Mouse (Mus musculus) liver, adult 2 months (tissue): ENCODE measurements around the gene Usp44. TPM values are rescaled to one million over a fixed set of nuclear protein-coding genes. Genes with fewer than 3 reads are reported as not detected.

Source experiments
- DNase-seq: peaks from one replicate; pipeline ENCODE4 v3.0.0-alpha.2; 2011; ENCODE audit warnings: low read depth, low spot score; ENCODE audit errors: extremely low read depth
- H3K27ac ChIP-seq: fragments of 200-500 bp; replicated peaks from 2 replicates; pipeline ENCODE4 v1.5.1; 2012; ENCODE audit warnings: low read depth, mild to moderate bottlenecking, control low read depth, inconsistent platforms, low read length; ENCODE audit not compliant: insufficient read depth
- H3K27me3 ChIP-seq: fragments of 200-500 bp; 2 replicates; pipeline ENCODE4 v1.6.1; 2012; ENCODE audit warnings: mild to moderate bottlenecking, moderate library complexity, low read length, inconsistent platforms; ENCODE audit not compliant: control insufficient read depth, insufficient read depth
- H3K36me3 ChIP-seq: fragments of 200-500 bp; 2 replicates; pipeline ENCODE4 v1.6.1; 2012; ENCODE audit warnings: low read length, inconsistent platforms; ENCODE audit not compliant: control insufficient read depth, insufficient read depth
- H3K4me1 ChIP-seq: fragments of 200-500 bp; 2 replicates; pipeline ENCODE4 v1.6.1; 2011; ENCODE audit warnings: low read length; ENCODE audit not compliant: control insufficient read depth, insufficient read depth
- H3K4me3 ChIP-seq: fragments of 200-500 bp; 2 replicates; pipeline ENCODE4 v1.5.1; 2011; ENCODE audit warnings: low read depth, mild to moderate bottlenecking, control low read depth, low read length, moderate library complexity; ENCODE audit not compliant: insufficient read depth
- H3K79me2 ChIP-seq: fragments of 200-500 bp; 2 replicates; pipeline ENCODE4 v1.6.1; 2012; ENCODE audit warnings: inconsistent platforms, mild to moderate bottlenecking, low read length, moderate library complexity; ENCODE audit not compliant: control insufficient read depth, insufficient read depth
- H3K9ac ChIP-seq: fragments of 200-500 bp; 2 replicates; pipeline ENCODE4 v1.6.1; 2012; ENCODE audit warnings: low read depth, mild to moderate bottlenecking, control low read depth, inconsistent platforms, low read length
- CTCF ChIP-seq: fragments of 200-500 bp; IDR thresholded peaks from 2 replicates; pipeline ENCODE4 v1.5.1; 2011; ENCODE audit warnings: low read depth, low read length, control low read depth
- POLR2A ChIP-seq: fragments of 200-500 bp; IDR thresholded peaks from 2 replicates; pipeline ENCODE4 v1.6.1; 2011; ENCODE audit warnings: low read length, control low read depth; ENCODE audit not compliant: insufficient read depth; ENCODE audit errors: extremely low read depth
- WGBS: fragments of 180-500 bp; shearing (Covaris S2); methylation state at CpG from one replicate; pipeline ENCODE4 v1.1.7; 2018; 5-methylcytosine and 5-hydroxymethylcytosine counted together
- polyA plus RNA-seq: library from polyadenylated mRNA; depleted of rRNA; stranded (reverse); fragments of >200 nt; gene quantifications from 2 replicates; pipeline ENCODE4 v1.2.3, GENCODE M21; 2012
- total RNA-seq: library from RNA; depleted of rRNA; stranded (reverse); fragments of >200 nt; gene quantifications from 2 replicates; pipeline ENCODE4 v1.2.3, GENCODE M21; 2014

Gene Usp44
- total and polyA plus RNA-seq, 2 experiments = not detected

DNA sequence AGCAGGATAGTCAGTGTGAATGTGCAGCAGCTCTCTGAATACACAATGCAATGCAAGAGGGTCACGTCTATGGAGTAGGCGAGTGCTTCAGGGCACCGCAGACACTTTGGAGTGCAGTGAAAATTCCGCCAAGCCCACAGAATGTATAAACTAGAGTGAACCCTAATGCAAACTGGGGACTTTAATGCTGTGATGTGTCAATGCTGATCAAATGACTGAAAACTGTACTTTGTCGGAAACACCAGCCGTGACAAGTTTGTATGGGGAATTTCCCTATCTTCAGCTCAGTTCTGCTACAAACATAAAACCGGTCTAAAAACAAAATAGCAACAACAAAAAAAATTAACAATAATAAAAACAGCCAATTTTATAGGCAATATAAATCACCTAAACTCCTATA, 37.0 kb downstream of the Usp44 start:
- Histone ChIP-seq H3K4me1 (no peaks in the 10 kb centered on the region), H3K4me3 (no peak overlapping the region), H3K36me3 (peaks cover 65% of the 10 kb centered on the region), H3K27me3 (no peaks in the 10 kb centered on the region), H3K27ac (no peak overlapping the region), H3K9ac (no peak overlapping the region), H3K79me2 (no peaks in the 10 kb centered on the region)
- TF ChIP-seq CTCF (no peak), POLR2A (no peak)
- WGBS = 98% methylated on average over 7 of the region's 7 CpGs
- no peak for DNase-seq

DNA sequence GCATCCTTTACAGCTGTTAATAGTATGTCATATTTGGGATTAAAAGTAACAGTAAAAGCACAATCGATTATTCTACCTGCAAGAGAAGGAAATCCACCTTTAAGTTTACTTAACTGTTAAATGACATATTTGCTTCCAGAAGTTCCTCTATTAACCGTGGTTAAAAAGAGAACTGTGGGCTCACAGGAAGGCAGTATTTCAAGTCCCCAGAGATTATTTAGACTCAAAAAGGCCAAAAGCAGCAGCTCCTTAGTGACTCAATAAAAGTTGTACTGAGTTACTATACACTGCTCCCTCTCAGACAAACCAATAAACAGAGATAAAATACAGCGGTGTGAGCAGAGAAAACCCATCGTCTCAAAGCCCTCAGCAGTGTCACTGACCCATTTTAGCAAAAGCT, 37.5 kb downstream of the Usp44 start:
- H3K4me1 ChIP-seq = no peaks in the 10 kb centered on the region
- H3K27me3 ChIP-seq = no peaks in the 10 kb centered on the region
- H3K36me3 ChIP-seq = peaks cover 67% of the 10 kb centered on the region
- TF ChIP-seq CTCF (no peak), POLR2A (no peak)
- H3K27ac ChIP-seq = no peak overlapping the region
- 88% methylated on average over 4 of the region's 4 CpGs for WGBS
- H3K4me3 ChIP-seq = no peak overlapping the region
- no peak for DNase-seq
- no peaks in the 10 kb centered on the region for H3K79me2 ChIP-seq
- H3K9ac ChIP-seq = no peak overlapping the region

DNA sequence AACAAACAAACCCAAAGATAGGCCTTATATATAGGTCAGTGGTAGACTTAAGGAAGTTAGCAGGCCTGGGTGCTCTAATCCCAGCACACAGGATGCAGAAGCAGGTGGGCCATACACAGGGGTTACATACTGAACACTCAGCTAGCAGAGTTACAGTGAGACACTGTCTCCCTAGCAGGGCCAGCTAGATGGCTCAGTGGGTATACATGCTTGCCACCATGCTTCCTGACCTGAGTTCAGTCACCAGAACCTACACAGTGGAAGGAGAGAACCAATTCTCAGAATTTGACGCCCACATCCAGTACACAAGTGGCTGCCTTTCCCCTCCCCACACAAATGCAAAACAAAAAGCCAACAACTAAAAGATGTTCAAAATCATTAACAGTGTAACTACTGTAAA, 45.4 kb downstream of the Usp44 start:
- Histone ChIP-seq H3K36me3 (peaks cover 34% of the 10 kb centered on the region), H3K4me3 (no peak overlapping the region), H3K27ac (no peak overlapping the region), H3K9ac (no peak overlapping the region), H3K79me2 (peaks cover 3% of the 10 kb centered on the region; the same call in 1 of the 2 replicates), H3K4me1 (no peaks in the 10 kb centered on the region), H3K27me3 (no peaks in the 10 kb centered on the region)
- WGBS = 86% methylated on average over 1 of the region's 1 CpGs
- DNase-seq = no peak
- TF ChIP-seq POLR2A (no peak), CTCF (no peak)

GRCm38 (mm10) chr10:93878732-93879131, 47.4 kb downstream of the Usp44 start:
- no peak for DNase-seq
- H3K27me3 ChIP-seq = no peaks in the 10 kb centered on the region
- no peak overlapping the region for H3K27ac ChIP-seq
- TF ChIP-seq POLR2A (no peak), CTCF (no peak)
- H3K79me2 ChIP-seq = peaks cover 11% of the 10 kb centered on the region
- H3K36me3 ChIP-seq = peaks cover 24% of the 10 kb centered on the region
- H3K4me3 ChIP-seq = no peak overlapping the region
- H3K9ac ChIP-seq = no peak overlapping the region
- H3K4me1 ChIP-seq = peaks cover 3% of the 10 kb centered on the region; the same call in 1 of the 2 replicates
- WGBS = 96% methylated on average over 4 of the region's 4 CpGs

DNA sequence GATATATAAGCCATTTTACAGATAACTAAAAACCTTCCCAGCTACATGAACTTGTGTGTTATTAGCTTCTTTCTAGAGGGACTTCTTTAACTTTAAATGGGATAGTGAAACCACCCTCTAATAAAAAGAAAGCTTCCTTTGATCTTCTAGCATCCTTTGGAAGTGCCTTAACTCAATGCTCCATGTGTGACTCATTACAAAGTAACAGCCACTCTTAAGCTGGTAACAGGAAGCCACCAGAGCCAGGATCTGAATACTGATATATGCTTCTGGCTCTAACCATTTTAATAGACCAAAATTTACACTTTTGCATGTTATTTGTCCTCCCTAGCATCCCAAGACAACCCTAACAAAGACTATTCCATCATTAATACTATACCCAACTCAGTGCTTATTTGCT, 50.6 kb downstream of the Usp44 start:
- peaks cover 24% of the 10 kb centered on the region for H3K79me2 ChIP-seq
- H3K4me1 ChIP-seq = peaks cover 3% of the 10 kb centered on the region
- no peak for TF ChIP-seq POLR2A
- no peak for TF ChIP-seq CTCF
- no peaks in the 10 kb centered on the region for H3K27me3 ChIP-seq
- no peak for DNase-seq
- no peak overlapping the region for H3K27ac ChIP-seq
- H3K36me3 ChIP-seq = peaks cover 26% of the 10 kb centered on the region
- no peak overlapping the region for H3K4me3 ChIP-seq
- no peak overlapping the region for H3K9ac ChIP-seq

DNA sequence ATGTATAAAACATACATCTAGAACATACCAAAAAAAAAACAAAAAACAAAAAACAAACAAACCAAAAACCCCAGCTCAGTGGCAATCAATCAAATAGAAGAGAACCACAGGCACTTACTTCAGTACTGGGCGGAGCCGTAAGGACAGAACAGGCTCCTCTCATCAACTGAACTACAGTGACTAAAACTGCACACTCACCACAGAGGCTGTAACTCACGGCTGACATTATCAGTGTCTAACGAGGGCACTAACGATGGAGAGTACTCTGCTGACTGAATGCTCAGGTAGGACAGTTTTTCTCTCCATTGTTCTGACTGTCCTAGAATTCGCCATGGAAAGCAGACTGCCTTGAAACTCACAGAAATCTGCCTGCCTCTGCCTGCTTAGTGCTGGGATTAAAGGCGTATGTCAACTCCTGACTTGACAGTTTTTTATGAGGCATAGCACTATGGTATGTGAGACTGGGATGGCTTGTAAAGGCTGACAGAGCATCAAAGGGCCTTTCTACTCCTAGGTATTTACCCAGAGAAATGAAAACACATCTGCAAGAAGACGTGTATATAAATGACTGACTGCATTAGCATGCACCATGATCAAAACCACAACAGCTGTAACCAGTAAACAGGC, 51.5 kb downstream of the Usp44 start:
- TF ChIP-seq CTCF (no peak), POLR2A (no peak)
- no peak for DNase-seq
- Histone ChIP-seq H3K27ac (no peak overlapping the region), H3K27me3 (no peaks in the 10 kb centered on the region), H3K4me1 (peaks cover 3% of the 10 kb centered on the region), H3K36me3 (peaks cover 26% of the 10 kb centered on the region), H3K4me3 (no peak overlapping the region), H3K79me2 (peaks cover 25% of the 10 kb centered on the region), H3K9ac (no peak overlapping the region)
- WGBS = 88% methylated on average over 8 of the region's 8 CpGs
